Mouse (Mus musculus) embryonic fibroblast, embryonic 13.5 days (primary cell): ENCODE measurements around the gene Nme7.

ENCODE experiments used
- CTCF ChIP-seq: IDR thresholded peaks from 2 replicates; pipeline ENCODE4 v1.5.1; 2011; ENCODE audit warnings: mild to moderate bottlenecking, control low read depth, low read length, moderate library complexity, borderline replicate concordance; ENCODE audit not compliant: insufficient read depth
- POLR2A ChIP-seq: IDR thresholded peaks from 2 replicates; pipeline ENCODE4 v1.6.1; 2011; ENCODE audit warnings: low read depth, mild to moderate bottlenecking, control low read depth, low read length, moderate library complexity

DNA sequence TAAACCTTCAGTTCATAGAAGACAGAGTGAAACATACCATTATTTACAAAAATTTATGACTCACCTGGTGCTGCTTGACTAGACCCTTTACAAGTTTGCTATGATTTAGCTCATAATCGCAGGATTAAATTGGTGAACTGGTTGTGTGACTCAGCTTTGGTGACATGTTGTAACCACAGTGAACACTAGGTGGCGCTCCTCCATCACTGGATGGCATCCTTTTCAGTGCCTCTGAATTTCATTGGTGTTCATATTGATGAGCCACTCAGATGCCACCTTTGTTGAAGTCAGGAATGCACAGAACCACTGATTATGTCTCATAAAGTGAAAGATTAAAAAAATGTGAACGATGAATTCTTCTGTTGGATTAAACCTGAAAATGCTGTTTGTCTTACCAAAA is 12.8 kb downstream of the Nme7 start:
- TF ChIP-seq POLR2A (no peak), CTCF (peak; percentile 83; the same call in 1 of the 2 replicates)
